Mouse (Mus musculus) limb, embryonic 13.5 days (tissue): ENCODE results near the gene Rictor. TPM values are rescaled to one million over a fixed set of nuclear protein-coding genes. Genes with fewer than 3 reads are reported as not detected.
"Not testable (repeated sequence)": the region's sequence is repeated elsewhere in the genome, so short reads cannot be mapped to it uniquely, and the experiment has no call there.

Source experiments
- ATAC-seq: fragments of 200-750 bp; cut with Nextera tagmentation; 2 replicates; pipeline ENCODE4 v1.8.0; 2017; ENCODE audit warnings: low read depth, moderate number of reproducible peaks, moderate TSS enrichment; ENCODE audit not compliant: low FRiP score
- H3K27ac ChIP-seq: fragments of 300-500 bp; sonication (generic); 2 replicates; pipeline ENCODE4 v1.5.1; 2015; ENCODE audit warnings: inconsistent platforms, mild to moderate bottlenecking, moderate library complexity
- H3K27me3 ChIP-seq: fragments of 300-500 bp; sonication (generic); 2 replicates; pipeline ENCODE4 v1.6.1; 2015; ENCODE audit warnings: mild to moderate bottlenecking, inconsistent platforms
- H3K36me3 ChIP-seq: fragments of 300-500 bp; sonication (generic); 2 replicates; pipeline ENCODE4 v1.6.1; 2015; ENCODE audit warnings: inconsistent platforms, mild to moderate bottlenecking, moderate library complexity
- H3K4me1 ChIP-seq: fragments of 300-500 bp; sonication (generic); 2 replicates; pipeline ENCODE4 v1.6.1; 2015; ENCODE audit warnings: inconsistent platforms
- H3K4me2 ChIP-seq: fragments of 300-500 bp; sonication (generic); replicated peaks from 2 replicates; pipeline ENCODE4 v1.6.1; 2015; ENCODE audit warnings: inconsistent platforms, mild to moderate bottlenecking, moderate library complexity
- H3K4me3 ChIP-seq: fragments of 300-500 bp; sonication (generic); 2 replicates; pipeline ENCODE4 v1.5.1; 2015; ENCODE audit warnings: moderate library complexity, mild to moderate bottlenecking, inconsistent platforms
- H3K9ac ChIP-seq: fragments of 300-500 bp; sonication (generic); 2 replicates; pipeline ENCODE4 v1.6.1; 2015; ENCODE audit warnings: mild to moderate bottlenecking, inconsistent platforms
- H3K9me3 ChIP-seq: fragments of 300-500 bp; sonication (generic); 2 replicates; pipeline ENCODE4 v1.6.1; 2016; ENCODE audit warnings: inconsistent platforms
- WGBS: fragments of 180-500 bp; shearing (Covaris S2); methylation state at CpG from one replicate; pipeline ENCODE4 v1.1.7; 2015; 5-methylcytosine and 5-hydroxymethylcytosine counted together
- polyA plus RNA-seq: library from polyadenylated mRNA; unstranded; fragments of >200 nt; fragmentation: Nextera tagmentation; extraction: Ambion mirVana; gene quantifications from 2 replicates; pipeline ENCODE4 v1.2.1, GENCODE M21; 2015

Gene Rictor
- polyA plus RNA-seq, 1 experiment from 2014 or later = 51.1 TPM

DNA sequence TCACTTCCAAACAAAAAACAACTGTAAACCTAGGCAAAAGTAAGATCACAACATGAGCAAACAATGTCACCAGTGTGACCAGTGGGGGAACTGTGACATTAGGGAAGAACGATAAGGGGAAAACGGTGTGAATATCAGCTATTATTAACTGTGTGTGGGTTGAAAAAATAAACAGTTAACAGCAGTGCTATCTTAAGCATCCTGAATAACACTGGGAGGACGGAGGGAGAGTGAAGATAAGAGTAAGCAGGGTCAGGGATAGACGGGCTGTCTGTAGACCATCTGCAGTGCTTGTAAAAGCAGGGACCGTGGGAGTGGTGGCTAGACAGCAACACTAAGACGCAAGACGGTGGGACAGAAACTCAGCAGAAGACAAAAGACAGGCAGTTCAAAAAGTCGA lies 35.5 kb downstream of the Rictor start:
- no peaks in the 10 kb centered on the region for H3K27me3 ChIP-seq
- no peak for ATAC-seq
- H3K9ac ChIP-seq = no peak overlapping the region
- H3K4me3 ChIP-seq = no peak overlapping the region
- H3K4me1 ChIP-seq = no peaks in the 10 kb centered on the region
- H3K9me3 ChIP-seq = no peaks in the 10 kb centered on the region
- WGBS = 32% methylated on average over 8 of the region's 8 CpGs
- H3K27ac ChIP-seq = no peak overlapping the region
- peaks cover 27% of the 10 kb centered on the region for H3K36me3 ChIP-seq
- no peak overlapping the region for H3K4me2 ChIP-seq

DNA sequence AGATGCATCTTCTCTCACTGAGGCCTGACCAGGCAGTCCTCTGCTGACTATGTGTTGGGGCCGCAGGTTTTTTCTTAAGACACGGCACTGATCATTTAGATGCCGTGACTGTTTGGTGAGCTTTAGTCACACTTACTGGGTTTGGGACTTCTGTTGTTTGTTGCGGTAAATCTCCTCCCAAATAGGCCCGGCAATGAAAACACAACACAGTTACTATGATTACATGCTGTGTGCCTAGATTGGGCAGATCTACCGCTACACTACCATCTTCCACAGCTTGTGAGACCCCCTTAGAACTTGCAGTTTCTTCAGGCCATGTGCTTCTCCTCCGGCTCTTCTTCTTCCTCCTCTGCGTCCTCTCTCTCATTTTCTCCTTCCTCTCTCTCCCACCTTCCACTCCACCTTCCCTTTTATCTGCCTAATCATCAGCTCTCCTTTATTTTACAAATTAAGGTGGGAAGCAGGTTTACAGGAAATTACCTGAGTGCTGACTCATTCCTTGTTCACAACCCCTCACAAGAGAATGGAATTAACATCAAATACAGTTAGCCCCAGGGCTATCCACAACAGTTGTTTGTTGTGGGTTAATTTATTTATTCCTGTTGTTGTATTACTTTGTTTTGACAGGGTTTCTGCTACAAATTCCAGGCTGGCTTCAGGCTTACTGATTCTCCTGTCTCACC lies 38.3 kb downstream of the Rictor start:
- H3K27me3 ChIP-seq, H3K4me1 ChIP-seq, H3K4me3 ChIP-seq, H3K27ac ChIP-seq, ATAC-seq, H3K9ac ChIP-seq, H3K4me2 ChIP-seq, H3K9me3 ChIP-seq: not testable (repeated sequence)
- 71% methylated on average over 8 of the region's 8 CpGs for WGBS
- H3K36me3 ChIP-seq = peaks cover 37% of the 10 kb centered on the region

DNA sequence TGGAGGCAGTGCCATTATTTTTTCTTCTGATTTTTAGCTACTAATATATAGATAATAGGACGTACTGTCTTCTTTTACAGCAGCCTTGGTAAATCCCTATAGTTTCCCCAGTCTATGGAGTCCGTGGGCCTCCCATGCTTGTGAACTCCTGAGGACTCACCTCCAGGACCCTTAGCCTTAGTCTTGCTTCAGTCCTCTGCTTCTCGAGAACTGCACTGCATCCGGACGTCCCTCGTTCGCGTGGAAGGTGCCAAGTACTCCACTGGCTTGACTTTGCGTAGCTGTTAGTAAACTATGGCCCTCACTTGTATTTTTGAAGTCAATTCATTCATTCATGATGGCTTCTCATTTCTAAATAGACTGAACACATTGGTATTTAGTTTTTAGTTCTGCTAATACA lies 38.8 kb downstream of the Rictor start:
- Histone ChIP-seq H3K9ac (no peak overlapping the region), H3K27ac (no peak overlapping the region), H3K4me3 (no peak overlapping the region), H3K36me3 (peaks cover 37% of the 10 kb centered on the region), H3K9me3 (no peaks in the 10 kb centered on the region), H3K4me2 (no peak overlapping the region), H3K27me3 (no peaks in the 10 kb centered on the region), H3K4me1 (no peaks in the 10 kb centered on the region)
- ATAC-seq = no peak
- 86% methylated on average over 9 of the region's 9 CpGs for WGBS

DNA sequence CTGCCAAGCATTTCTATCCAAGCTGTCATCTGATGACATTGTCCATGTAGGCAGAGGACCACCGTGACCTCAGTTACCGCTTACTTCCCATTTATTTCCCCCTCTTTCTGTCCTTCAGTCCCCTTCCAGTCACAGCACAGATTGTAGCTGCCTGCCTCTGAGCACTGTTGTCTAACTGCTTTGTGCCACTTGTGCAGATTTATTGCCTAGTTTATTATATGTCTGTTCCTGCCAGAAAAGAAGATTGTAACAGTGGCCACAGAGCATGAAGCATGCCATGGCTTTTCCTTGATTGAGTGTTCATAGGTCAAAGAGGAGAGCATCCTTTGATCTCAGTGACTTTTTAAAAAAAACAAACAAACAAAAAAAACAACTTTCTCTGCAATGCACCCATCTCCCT lies 46.2 kb downstream of the Rictor start:
- no peaks in the 10 kb centered on the region for H3K4me1 ChIP-seq
- no peak overlapping the region for H3K4me2 ChIP-seq
- H3K9ac ChIP-seq = no peak overlapping the region
- H3K4me3 ChIP-seq = no peak overlapping the region
- H3K9me3 ChIP-seq = no peaks in the 10 kb centered on the region
- no peaks in the 10 kb centered on the region for H3K27me3 ChIP-seq
- WGBS = 79% methylated on average over 2 of the region's 2 CpGs
- H3K36me3 ChIP-seq = peaks cover 38% of the 10 kb centered on the region
- no peak for ATAC-seq
- H3K27ac ChIP-seq = no peak overlapping the region

DNA sequence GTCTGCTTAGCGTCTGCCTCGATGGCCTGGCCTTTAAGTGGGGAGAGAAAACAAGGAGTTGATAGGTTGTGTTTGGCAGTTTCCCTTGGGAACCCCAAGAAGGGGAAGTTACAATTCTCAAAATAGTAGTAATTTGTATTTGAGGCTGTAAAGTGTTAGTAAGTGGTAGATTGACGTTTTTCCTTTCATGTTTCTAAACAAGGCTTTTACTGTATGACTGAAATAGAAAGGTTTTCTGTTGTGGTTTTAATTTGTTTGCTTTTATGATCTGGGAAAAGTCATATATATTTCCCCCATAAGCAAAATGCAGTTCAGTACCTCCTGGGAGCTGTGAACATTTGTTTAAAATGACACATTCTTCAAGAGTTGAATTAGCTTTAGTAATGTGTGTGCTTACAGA lies 64.1 kb downstream of the Rictor start:
- peaks cover 71% of the 10 kb centered on the region for H3K36me3 ChIP-seq
- H3K9ac ChIP-seq = no peak overlapping the region
- 52% methylated on average over 3 of the region's 3 CpGs for WGBS
- no peak overlapping the region for H3K4me2 ChIP-seq
- H3K4me1 ChIP-seq = no peaks in the 10 kb centered on the region
- no peak overlapping the region for H3K27ac ChIP-seq
- H3K4me3 ChIP-seq = no peak overlapping the region
- no peak for ATAC-seq
- no peaks in the 10 kb centered on the region for H3K9me3 ChIP-seq
- no peaks in the 10 kb centered on the region for H3K27me3 ChIP-seq

DNA sequence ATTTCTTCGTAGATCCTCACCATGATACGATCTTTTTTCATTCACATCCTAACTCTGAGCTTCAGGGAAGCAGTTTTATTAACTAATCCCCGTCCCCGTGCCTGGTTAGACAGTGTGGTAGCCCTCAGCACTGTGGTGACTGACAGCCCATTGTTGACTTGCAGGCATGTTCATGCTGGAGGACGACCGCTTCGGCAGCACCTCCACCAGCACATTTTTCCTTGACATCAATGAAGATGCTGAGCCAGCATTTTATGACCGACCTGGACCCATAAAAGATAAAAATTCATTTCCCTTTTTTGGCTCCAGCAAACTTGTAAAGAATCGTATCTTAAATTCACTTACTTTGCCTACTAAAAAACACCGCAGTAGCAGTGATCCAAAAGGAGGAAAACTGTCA lies 78.0 kb downstream of the Rictor start:
- Histone ChIP-seq H3K4me1 (0 out of 2 replicates have a peak, but pooled peaks cover 3% of the 10 kb centered on the region), H3K9ac (no peak overlapping the region), H3K27me3 (no peaks in the 10 kb centered on the region), H3K4me3 (no peak overlapping the region), H3K9me3 (no peaks in the 10 kb centered on the region), H3K4me2 (no peak overlapping the region), H3K27ac (no peak overlapping the region), H3K36me3 (peaks cover 72% of the 10 kb centered on the region)
- no peak for ATAC-seq
- 87% methylated on average over 10 of the region's 10 CpGs for WGBS

DNA sequence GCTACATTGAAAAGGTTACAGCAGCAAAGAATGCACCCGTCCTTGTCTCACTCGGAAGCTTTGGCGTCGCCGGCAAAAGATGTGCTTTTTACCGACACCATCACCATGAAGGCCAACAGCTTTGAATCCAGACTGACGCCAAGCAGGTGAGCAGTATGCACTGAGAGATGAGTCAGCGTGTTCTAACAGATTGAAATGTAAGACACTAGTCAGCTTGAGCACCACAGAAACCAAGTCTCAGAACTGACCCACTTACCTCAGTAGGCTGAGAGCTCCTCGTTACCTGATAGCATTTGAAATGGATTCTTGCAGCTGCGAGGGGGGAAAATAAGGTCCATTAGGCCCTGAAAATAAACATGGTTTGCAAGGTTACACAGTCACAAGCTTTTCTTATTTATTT lies 79.1 kb downstream of the Rictor start:
- H3K4me2 ChIP-seq = no peak overlapping the region
- no peak overlapping the region for H3K4me3 ChIP-seq
- no peak overlapping the region for H3K9ac ChIP-seq
- 0 out of 2 replicates have a peak, but pooled peaks cover 3% of the 10 kb centered on the region for H3K4me1 ChIP-seq
- no peak overlapping the region for H3K27ac ChIP-seq
- H3K9me3 ChIP-seq = no peaks in the 10 kb centered on the region
- 93% methylated on average over 10 of the region's 10 CpGs for WGBS
- no peaks in the 10 kb centered on the region for H3K27me3 ChIP-seq
- H3K36me3 ChIP-seq = peaks cover 73% of the 10 kb centered on the region
- ATAC-seq = no peak

DNA sequence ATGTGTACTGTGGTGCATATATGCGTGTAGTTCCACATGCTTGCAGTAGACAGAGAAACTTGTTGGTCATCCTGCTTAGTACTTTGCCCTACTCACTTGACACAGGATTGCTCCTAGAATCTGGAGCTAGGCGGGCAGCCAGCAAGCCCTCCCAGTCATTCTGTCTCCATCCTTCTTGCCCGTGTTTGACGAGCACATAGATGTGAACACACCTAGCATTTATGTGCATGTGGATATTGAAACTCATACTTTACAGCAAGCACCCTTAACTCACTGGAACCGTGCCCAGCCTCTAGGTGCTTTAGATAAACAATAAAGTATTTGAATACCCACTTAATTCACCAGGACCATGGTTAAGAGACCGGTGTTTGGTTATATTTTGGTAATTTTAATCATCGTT lies 81.8 kb downstream of the Rictor start:
- no peak for ATAC-seq
- 76% methylated on average over 7 of the region's 7 CpGs for WGBS
- no peaks in the 10 kb centered on the region for H3K27me3 ChIP-seq
- peaks cover 77% of the 10 kb centered on the region for H3K36me3 ChIP-seq
- no peak overlapping the region for H3K4me3 ChIP-seq
- no peak overlapping the region for H3K4me2 ChIP-seq
- H3K9me3 ChIP-seq = no peaks in the 10 kb centered on the region
- H3K27ac ChIP-seq = no peak overlapping the region
- no peak overlapping the region for H3K9ac ChIP-seq
- H3K4me1 ChIP-seq = 0 out of 2 replicates have a peak, but pooled peaks cover 3% of the 10 kb centered on the region

DNA sequence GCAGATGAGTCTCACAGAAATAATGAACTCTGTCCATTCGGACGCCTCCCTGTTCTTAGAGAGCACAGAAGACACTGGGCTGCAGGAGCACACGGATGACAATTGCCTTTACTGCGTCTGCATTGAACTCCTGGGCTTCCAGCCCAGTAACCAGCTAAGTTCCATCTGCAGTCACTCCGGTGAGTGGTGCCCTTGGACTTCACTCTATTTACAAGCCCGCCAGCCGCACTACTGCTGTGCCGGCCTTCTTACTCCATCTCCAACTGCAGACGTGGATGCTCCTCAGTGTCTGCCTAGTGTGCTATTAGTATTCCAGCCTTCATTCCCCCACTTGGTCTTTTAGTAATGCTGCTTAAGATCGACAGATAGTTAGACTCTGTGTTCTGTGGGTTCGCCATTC lies 83.5 kb downstream of the Rictor start:
- 90% methylated on average over 11 of the region's 11 CpGs for WGBS
- H3K9me3 ChIP-seq = no peaks in the 10 kb centered on the region
- ATAC-seq = no peak

DNA sequence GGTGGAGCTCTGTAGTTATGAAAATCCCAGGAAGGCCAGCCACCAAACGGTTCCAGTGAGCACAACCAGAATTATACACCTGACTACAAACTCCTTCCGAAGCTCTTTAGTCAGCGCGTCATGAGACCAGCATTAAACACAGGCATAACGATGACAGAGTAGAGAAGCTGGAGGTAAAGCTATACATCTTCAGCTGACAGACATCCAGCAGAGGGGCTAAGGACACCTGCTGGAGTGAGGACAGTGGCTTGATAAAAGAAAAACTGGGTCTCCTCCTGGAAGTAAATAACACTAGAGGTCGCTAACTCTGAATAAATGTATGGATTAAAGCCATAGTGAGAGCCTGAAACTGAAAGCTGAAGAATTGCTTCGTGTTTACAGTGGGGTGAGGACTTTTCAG lies 84.7 kb downstream of the Rictor start:
- 89% methylated on average over 7 of the region's 7 CpGs for WGBS
- H3K4me1 ChIP-seq = 0 out of 2 replicates have a peak, but pooled peaks cover 3% of the 10 kb centered on the region
- H3K9ac ChIP-seq = no peak overlapping the region
- peaks cover 80% of the 10 kb centered on the region for H3K36me3 ChIP-seq
- no peak overlapping the region for H3K4me3 ChIP-seq
- H3K9me3 ChIP-seq = no peaks in the 10 kb centered on the region
- no peak for ATAC-seq
- H3K27ac ChIP-seq = no peak overlapping the region
- H3K4me2 ChIP-seq = no peak overlapping the region
- no peaks in the 10 kb centered on the region for H3K27me3 ChIP-seq

More for the DNA sequence above, 83.5 kb downstream of the Rictor start:
- Histone ChIP-seq H3K27me3 (no peaks in the 10 kb centered on the region), H3K27ac (no peak overlapping the region), H3K36me3 (peaks cover 79% of the 10 kb centered on the region), H3K4me3 (no peak overlapping the region), H3K9ac (no peak overlapping the region), H3K4me1 (0 out of 2 replicates have a peak, but pooled peaks cover 3% of the 10 kb centered on the region), H3K4me2 (no peak overlapping the region)

DNA sequence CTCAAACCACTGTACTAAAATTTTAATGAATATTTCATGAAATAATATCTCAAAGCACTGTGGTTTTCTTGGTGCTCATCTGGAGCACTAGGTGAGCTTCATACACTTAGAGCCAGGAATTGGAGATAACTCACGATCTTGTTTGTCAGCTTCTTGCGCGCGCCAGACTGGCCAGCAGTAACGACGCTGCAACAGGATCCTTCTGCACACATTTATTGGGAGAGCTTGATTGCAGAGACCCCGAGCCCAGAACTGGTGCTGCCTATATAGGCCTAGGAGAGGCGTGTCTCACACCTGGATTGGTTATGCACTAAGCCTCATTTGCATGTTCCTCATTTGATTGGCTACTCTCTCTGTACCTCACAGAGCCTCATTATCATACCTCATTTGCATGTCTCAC lies 93.0 kb downstream of the Rictor start:
- not testable (repeated sequence) for H3K4me2 ChIP-seq, H3K27me3 ChIP-seq, H3K4me3 ChIP-seq, H3K4me1 ChIP-seq, H3K27ac ChIP-seq, H3K9me3 ChIP-seq, H3K9ac ChIP-seq, ATAC-seq
- H3K36me3 ChIP-seq = peaks cover 38% of the 10 kb centered on the region
- WGBS = 95% methylated on average over 8 of the region's 8 CpGs

DNA sequence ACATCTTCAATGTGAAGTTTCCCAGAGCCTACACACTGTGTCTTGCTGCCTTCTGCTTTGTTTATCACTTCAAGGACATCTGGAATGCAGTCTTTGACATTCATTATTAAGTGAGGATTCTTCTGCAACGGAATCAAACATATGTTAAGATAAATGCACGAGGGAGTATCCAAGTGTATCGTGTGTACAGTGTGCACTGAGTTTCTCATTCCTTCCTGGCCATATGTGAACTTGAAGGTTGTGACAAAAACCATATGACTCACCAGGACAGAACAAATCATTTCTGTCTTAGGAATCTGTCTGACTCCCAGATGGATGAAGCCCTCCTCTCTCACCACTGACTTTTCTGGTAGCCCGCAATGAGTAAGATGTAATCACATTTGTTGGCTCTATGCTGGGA lies 107.6 kb downstream of the Rictor start:
- H3K27me3 ChIP-seq = no peaks in the 10 kb centered on the region
- no peaks in the 10 kb centered on the region for H3K4me1 ChIP-seq
- H3K4me2 ChIP-seq = no peak overlapping the region
- H3K9me3 ChIP-seq = peaks cover 8% of the 10 kb centered on the region; the same call in 1 of the 2 replicates
- no peak overlapping the region for H3K9ac ChIP-seq
- H3K4me3 ChIP-seq = no peak overlapping the region
- H3K36me3 ChIP-seq = no peaks in the 10 kb centered on the region
- no peak for ATAC-seq
- H3K27ac ChIP-seq = no peak overlapping the region
- WGBS = 75% methylated on average over 4 of the region's 4 CpGs

DNA sequence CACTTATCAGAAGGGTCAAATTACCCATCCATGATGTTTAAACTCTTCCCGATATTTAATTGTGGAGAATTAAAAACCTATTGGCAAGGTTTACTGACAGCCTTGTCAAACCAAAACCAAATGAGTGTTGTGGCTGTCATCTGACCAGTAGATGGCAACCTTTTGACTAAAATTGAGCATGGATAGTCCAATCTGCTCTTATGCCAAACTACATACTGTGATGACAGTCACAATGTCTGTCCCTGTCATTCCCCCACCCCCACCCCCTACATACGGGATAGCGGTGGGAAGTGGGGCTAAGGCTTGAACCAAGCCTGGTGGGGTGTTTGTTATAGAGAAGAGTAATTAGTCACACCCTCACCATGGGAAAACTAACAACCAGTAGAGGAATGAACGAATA lies 132.0 kb downstream of the Rictor start:
- Histone ChIP-seq H3K4me1 (no peaks in the 10 kb centered on the region), H3K36me3 (no peaks in the 10 kb centered on the region), H3K9me3 (no peaks in the 10 kb centered on the region), H3K27ac (no peak overlapping the region), H3K4me2 (no peak overlapping the region), H3K9ac (no peak overlapping the region), H3K4me3 (no peak overlapping the region), H3K27me3 (no peaks in the 10 kb centered on the region)
- WGBS = 49% methylated on average over 4 of the region's 4 CpGs
- ATAC-seq = no peak
